Mouse (Mus musculus) spleen, postnatal 4 days (tissue): ENCODE results near the gene Swt1.
"Not testable (repeated sequence)": the region's sequence is repeated elsewhere in the genome, so short reads cannot be mapped to it uniquely, and the experiment has no call there.

Source experiments
- DNase-seq, 2 experiments: peaks; one replicate each; pipeline ENCODE4 v3.0.0; 2022; ENCODE audit warnings: low spot score in 2 of 2

Gene Swt1

GRCm38 (mm10) chr1:151428263-151429221, at the start of gene Swt1, which contains the start of gene Trmt1l:
Swt1 (minus strand) TSS chr1:151428455.
Trmt1l (plus strand) TSS chr1:151428542.
- peak; percentile 92 to 94 for DNase-seq

GRCm38 (mm10) chr1:151472386-151472785, 44.1 kb upstream of the Swt1 start:
- not testable (repeated sequence) for DNase-seq

GRCm38 (mm10) chr1:151471429-151471828, 43.2 kb upstream of the Swt1 start:
- no peak for DNase-seq

GRCm38 (mm10) chr1:151466571-151466970, 38.3 kb upstream of the Swt1 start:
- no peak for DNase-seq

- DNase-seq: no peak
Observed at GRCm38 (mm10) chr1:151464914-151465313, 36.7 kb upstream of the Swt1 start.

- no peak for DNase-seq
Observed at GRCm38 (mm10) chr1:151461265-151461664, 33.0 kb upstream of the Swt1 start.

- DNase-seq: no peak
Observed at GRCm38 (mm10) chr1:151457087-151457486, 28.8 kb upstream of the Swt1 start.

GRCm38 (mm10) chr1:151451946-151452345, 23.7 kb upstream of the Swt1 start:
- no peak for DNase-seq

- DNase-seq: no peak
Observed at GRCm38 (mm10) chr1:151450851-151451250, 22.6 kb upstream of the Swt1 start.

- no peak for DNase-seq
Observed at GRCm38 (mm10) chr1:151449866-151450265, 21.6 kb upstream of the Swt1 start.

GRCm38 (mm10) chr1:151435431-151435830, 7.2 kb upstream of the Swt1 start:
- no peak for DNase-seq

GRCm38 (mm10) chr1:151429316-151429715, 1.1 kb upstream of the Swt1 start:
- no peak for DNase-seq

GRCm38 (mm10) chr1:151427888-151428262, 380 bp downstream of the Swt1 start:
- DNase-seq: no peak

GRCm38 (mm10) chr1:151426947-151427600, 1.2 kb downstream of the Swt1 start:
- DNase-seq: no peak

GRCm38 (mm10) chr1:151422178-151422577, 6.1 kb downstream of the Swt1 start:
- DNase-seq: no peak

GRCm38 (mm10) chr1:151409827-151410226, 18.4 kb downstream of the Swt1 start:
- DNase-seq: no peak

GRCm38 (mm10) chr1:151390029-151390428, 38.2 kb downstream of the Swt1 start:
- no peak for DNase-seq

GRCm38 (mm10) chr1:151377353-151377752, 50.9 kb downstream of the Swt1 start:
- no peak for DNase-seq

- DNase-seq: no peak
Observed at GRCm38 (mm10) chr1:151372823-151373222, 55.4 kb downstream of the Swt1 start.

- no peak for DNase-seq
Observed at GRCm38 (mm10) chr1:151371543-151371942, 56.7 kb downstream of the Swt1 start.

GRCm38 (mm10) chr1:151370573-151370972, 57.7 kb downstream of the Swt1 start:
- DNase-seq: no peak

- no peak for DNase-seq
Observed at GRCm38 (mm10) chr1:151368444-151368843, 59.8 kb downstream of the Swt1 start.
